Mouse (Mus musculus) cortical plate, adult 2 months (tissue): ENCODE data around the gene Shkbp1.

Experiments
- CTCF ChIP-seq: fragments of 200-500 bp; IDR thresholded peaks from 2 replicates; pipeline ENCODE4 v1.5.1; 2011; ENCODE audit warnings: mild to moderate bottlenecking, control low read depth, low read length; ENCODE audit not compliant: insufficient read depth; ENCODE audit errors: extremely low read depth
- POLR2A ChIP-seq: fragments of 200-500 bp; IDR thresholded peaks from 2 replicates; pipeline ENCODE4 v1.6.1; 2011; ENCODE audit warnings: mild to moderate bottlenecking, low read length, control low read depth; ENCODE audit not compliant: insufficient read depth; ENCODE audit errors: extremely low read depth

GRCm38 (mm10) chr7:27381009-27381408, 25.2 kb upstream of the Shkbp1 start:
- TF ChIP-seq POLR2A, result no peak
- TF ChIP-seq CTCF, result no peak
